Mouse (Mus musculus): ENCODE measurements at regions not wholly inside any gene's neighbourhood (a gene's known extent, or its start where the extent isn't known, plus 50 kb on each side); places are given as distances from the start of the nearest gene placed in this dataset.

DNA sequence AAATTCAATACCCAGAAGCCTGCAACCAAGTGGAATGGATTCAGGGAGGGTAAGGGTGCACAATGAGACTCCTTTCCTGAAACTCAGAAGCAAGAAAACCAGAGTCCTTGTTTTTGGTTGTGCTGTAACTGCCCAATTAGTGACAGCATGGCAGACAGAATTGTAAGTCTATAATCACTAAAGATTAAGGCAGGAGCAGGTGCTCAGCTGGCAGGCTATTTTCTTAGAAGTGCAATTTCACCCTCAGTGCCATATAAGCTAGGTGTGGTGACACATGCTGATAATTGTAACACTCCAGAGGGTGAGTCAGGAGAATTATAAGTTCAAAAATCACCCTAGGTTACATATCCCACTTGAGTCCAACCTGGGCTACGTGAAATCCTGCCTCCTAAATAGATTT, 714.2 kb upstream of the Nrsn1 start:
- Histone ChIP-seq H3K9me3 (replicated peaks) (no peaks in the 10 kb centered on the region), H3K27ac (no peak overlapping the region), H3K4me1 (no peaks in the 10 kb centered on the region), H3K4me3 (no peak overlapping the region), H3K27me3 (ENCODE audit: low read depth, poor library complexity, severe bottlenecking) (no peaks in the 10 kb centered on the region), H3K36me3 (no peaks in the 10 kb centered on the region)
- DNase-seq (ENCODE audit: low spot score), result no peak
- 95% methylated on average over 1 of the region's 1 CpGs for WGBS

DNA sequence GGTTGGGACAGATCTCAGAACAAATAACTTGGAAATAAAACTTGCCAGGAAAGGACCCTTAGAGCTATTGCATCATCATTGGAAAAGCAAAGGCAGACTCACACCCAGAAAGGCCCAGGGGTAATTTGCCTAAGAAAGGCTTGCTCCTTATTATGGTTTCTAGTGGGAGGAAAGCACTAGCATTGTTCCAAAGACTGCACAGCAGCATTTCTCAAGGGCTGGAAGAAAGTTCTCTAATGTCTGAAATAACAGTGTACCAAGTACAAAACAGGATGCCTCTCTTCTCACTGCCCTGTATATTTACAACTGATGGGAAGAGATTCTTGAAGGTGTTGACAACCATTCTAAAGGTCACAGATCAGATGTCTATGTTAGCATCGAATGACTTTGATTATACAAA, 713.4 kb upstream of the Nrsn1 start:
- Histone ChIP-seq H3K9me3 (replicated peaks) (no peaks in the 10 kb centered on the region), H3K4me1 (no peaks in the 10 kb centered on the region), H3K27me3 (ENCODE audit: low read depth, poor library complexity, severe bottlenecking) (no peaks in the 10 kb centered on the region), H3K36me3 (no peaks in the 10 kb centered on the region), H3K4me3 (no peak overlapping the region), H3K27ac (no peak overlapping the region)
- DNase-seq (ENCODE audit: low spot score), result no peak
- 86% methylated on average over 1 of the region's 1 CpGs for WGBS

DNA sequence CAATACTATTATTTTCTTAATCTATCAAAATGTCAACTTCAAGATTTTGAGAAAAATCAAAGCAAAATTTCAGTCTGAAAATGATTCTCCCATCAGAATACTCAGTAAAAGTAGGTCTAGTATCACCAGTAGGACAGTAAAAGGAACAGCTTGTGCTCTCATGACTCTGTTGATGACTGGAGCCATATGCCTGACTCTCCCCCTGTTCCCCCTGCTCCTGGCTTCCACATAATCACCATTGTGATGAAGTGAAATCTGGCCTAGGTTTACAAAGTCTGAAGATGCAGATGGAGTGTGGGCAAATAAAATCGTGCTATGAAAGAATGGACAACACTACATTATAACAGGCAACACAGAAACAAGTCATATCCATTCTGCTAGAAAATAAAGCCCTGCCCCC, 708.3 kb upstream of the Nrsn1 start:
- Histone ChIP-seq H3K4me3 (no peak overlapping the region), H3K9me3 (replicated peaks) (no peaks in the 10 kb centered on the region), H3K36me3 (no peaks in the 10 kb centered on the region), H3K27ac (no peak overlapping the region), H3K4me1 (no peaks in the 10 kb centered on the region), H3K27me3 (ENCODE audit: low read depth, poor library complexity, severe bottlenecking) (no peaks in the 10 kb centered on the region)
- no peak for DNase-seq (ENCODE audit: low spot score)
- 84% methylated on average over 1 of the region's 1 CpGs for WGBS

DNA sequence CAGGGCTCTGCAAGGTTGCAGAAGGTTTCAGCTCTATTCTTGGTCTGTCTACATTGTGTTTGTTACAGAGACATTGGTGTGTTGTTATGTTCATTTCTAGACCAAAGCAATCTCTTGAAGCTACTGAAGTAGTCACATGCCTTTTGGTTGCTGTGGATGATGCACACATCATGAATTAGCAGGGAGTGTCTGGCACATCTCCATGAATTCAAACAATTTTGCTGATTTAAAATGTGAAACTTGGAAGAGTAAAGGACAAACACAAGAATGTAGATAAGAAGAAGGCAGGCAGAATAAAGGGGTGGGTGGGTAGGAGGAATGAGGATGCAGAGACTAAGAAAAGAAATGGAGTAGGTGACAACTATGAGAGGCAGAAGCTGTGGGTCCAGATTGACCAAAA, 688.3 kb upstream of the Nrsn1 start:
- no peaks in the 10 kb centered on the region for H3K27me3 ChIP-seq (ENCODE audit: low read depth, poor library complexity, severe bottlenecking)
- H3K36me3 ChIP-seq, result no peaks in the 10 kb centered on the region
- H3K4me1 ChIP-seq, result 0 out of 2 replicates have a peak, but pooled peaks cover 2% of the 10 kb centered on the region
- H3K4me3 ChIP-seq, result no peak overlapping the region
- H3K9me3 ChIP-seq (replicated peaks), result no peaks in the 10 kb centered on the region
- DNase-seq (ENCODE audit: low spot score), result no peak
- no peak overlapping the region for H3K27ac ChIP-seq

DNA sequence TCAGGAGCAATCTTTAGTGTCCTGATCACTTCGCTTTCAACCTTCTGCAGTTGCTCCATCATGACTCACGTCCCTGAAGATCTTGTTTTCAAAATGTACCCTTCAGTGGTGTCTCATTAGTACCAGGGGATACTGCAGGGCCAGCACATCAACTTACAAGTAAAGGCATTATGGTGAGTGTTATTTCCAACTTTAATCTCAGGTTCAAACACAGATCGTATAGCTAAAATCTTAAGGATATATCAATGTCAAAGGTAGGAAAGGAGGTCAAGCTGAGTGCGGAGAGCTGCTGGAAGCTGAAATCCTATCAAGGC, 687.8 kb upstream of the Nrsn1 start:
- Histone ChIP-seq H3K4me1 (0 out of 2 replicates have a peak, but pooled peaks cover 2% of the 10 kb centered on the region), H3K36me3 (no peaks in the 10 kb centered on the region), H3K27me3 (ENCODE audit: low read depth, poor library complexity, severe bottlenecking) (no peaks in the 10 kb centered on the region), H3K9me3 (replicated peaks) (no peaks in the 10 kb centered on the region), H3K4me3 (no peak overlapping the region), H3K27ac (no peak overlapping the region)
- WGBS, result 86% methylated on average over 4 of the region's 4 CpGs
- no peak for DNase-seq (ENCODE audit: low spot score)

DNA sequence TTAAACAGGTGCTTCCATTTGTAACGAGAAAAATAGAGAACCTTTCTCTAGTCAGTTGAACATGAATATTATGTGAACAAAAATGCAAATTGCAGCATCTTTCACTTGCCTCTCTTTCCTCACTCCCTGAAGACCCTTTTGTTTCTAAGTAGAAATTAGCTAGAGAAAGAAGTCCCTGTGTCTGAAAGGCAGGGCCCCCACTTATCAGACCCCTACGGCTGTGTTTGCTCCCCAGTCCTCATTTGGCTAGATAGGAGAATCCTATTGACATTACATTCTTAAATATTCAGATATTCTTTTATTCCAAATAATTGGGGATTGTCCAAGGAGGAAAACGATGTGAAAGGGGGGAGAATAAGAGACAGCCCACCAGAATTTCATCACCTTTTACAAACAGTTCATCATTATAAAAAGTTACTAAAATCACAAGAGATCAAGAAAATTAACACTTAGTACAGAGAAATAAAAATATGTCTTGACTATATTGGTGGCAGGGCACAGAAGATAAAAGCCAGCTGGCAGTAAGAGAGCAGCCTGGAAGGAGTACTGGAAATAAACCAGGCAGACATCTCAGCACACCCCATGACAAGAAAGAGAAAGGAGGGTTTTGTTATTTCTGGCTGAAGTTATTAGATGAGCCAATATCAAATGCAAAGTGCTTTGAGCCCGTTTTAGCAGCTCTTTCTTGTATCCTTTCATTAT, 687.3 kb upstream of the Nrsn1 start:
- 78% methylated on average over 4 of the region's 4 CpGs for WGBS
- H3K4me1 ChIP-seq, result 0 out of 2 replicates have a peak, but pooled peaks cover 2% of the 10 kb centered on the region

DNA sequence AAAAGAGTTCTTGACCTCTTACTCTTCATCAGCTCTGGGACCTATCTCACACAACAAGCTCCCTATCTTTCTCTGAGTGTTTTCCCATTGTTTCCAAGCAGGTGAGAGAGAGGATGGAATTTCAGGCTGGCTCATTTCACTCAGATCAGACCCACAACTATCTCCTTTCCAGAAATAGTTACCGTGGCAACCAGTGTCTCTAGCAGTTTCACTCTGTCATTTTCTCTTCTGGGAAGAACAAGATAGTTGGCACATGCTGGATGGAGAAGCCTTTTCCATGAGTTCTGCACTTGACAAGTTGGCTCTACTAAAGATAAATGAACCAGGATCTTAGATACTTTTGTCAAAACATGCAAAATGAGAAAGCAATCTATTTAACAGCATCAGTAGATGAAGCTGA, 667.3 kb upstream of the Nrsn1 start:
- Histone ChIP-seq H3K4me3 (no peak overlapping the region), H3K36me3 (no peaks in the 10 kb centered on the region), H3K27me3 (ENCODE audit: low read depth, poor library complexity, severe bottlenecking) (no peaks in the 10 kb centered on the region), H3K4me1 (peaks cover 14% of the 10 kb centered on the region), H3K9me3 (replicated peaks) (no peaks in the 10 kb centered on the region), H3K27ac (no peak overlapping the region)
- WGBS, result 89% methylated on average over 1 of the region's 1 CpGs
- DNase-seq (ENCODE audit: low spot score), result no peak

More for the DNA sequence above, 687.3 kb upstream of the Nrsn1 start:
- Histone ChIP-seq H3K27me3 (ENCODE audit: low read depth, poor library complexity, severe bottlenecking) (no peaks in the 10 kb centered on the region), H3K9me3 (replicated peaks) (no peaks in the 10 kb centered on the region), H3K4me3 (no peak overlapping the region), H3K36me3 (no peaks in the 10 kb centered on the region), H3K27ac (no peak overlapping the region)
- DNase-seq (ENCODE audit: low spot score), result no peak

DNA sequence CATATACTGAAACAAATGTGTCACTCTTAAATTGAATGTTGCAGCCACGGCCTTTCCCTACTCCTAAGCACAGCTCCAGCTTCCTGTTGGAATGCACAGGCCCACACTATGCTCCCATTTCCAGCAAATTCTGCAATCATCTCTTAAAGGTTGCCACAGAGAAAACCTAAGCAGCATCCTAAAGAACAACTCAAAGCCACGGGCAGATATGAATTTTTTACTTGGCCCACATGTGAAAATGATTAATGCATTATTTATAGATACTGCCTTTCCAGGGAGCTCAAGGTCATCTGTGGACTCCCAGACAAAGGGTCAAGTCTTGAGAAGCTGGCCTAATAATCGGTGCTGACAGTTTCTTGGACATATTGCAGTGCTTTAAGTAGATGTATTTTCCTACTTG, 663.5 kb upstream of the Nrsn1 start:
- Histone ChIP-seq H3K36me3 (no peaks in the 10 kb centered on the region), H3K9me3 (replicated peaks) (no peaks in the 10 kb centered on the region), H3K27me3 (ENCODE audit: low read depth, poor library complexity, severe bottlenecking) (no peaks in the 10 kb centered on the region), H3K4me1 (peaks cover 21% of the 10 kb centered on the region), H3K4me3 (no peak overlapping the region), H3K27ac (peak overlapping the region; percentile 76)
- WGBS, result 36% methylated on average over 3 of the region's 3 CpGs
- no peak for DNase-seq (ENCODE audit: low spot score)

DNA sequence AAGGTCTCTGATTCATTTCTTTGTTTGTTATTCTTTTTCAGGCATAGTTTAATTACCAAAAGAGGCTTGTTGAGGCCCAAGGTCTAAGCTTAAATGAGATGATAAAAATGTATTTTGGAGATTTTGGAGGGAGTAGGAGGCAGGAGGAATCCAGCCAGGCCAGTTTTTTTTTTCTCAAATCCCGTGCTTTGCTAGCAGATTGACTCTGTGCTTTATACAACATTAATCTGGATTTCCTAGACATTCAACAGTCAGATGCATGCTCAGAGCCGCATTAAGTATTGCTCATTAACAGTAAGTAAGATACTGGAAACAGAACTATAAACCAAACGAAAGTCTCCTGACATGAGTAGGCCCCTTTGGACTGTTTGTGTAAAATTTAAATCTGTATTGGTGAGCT, 662.9 kb upstream of the Nrsn1 start:
- Histone ChIP-seq H3K4me1 (peaks cover 21% of the 10 kb centered on the region), H3K27me3 (ENCODE audit: low read depth, poor library complexity, severe bottlenecking) (no peaks in the 10 kb centered on the region), H3K4me3 (no peak overlapping the region), H3K9me3 (replicated peaks) (no peaks in the 10 kb centered on the region), H3K36me3 (no peaks in the 10 kb centered on the region), H3K27ac (peak overlapping the region; percentile 76)
- DNase-seq (ENCODE audit: low spot score), result no peak
- WGBS, result 68% methylated on average over 3 of the region's 3 CpGs

DNA sequence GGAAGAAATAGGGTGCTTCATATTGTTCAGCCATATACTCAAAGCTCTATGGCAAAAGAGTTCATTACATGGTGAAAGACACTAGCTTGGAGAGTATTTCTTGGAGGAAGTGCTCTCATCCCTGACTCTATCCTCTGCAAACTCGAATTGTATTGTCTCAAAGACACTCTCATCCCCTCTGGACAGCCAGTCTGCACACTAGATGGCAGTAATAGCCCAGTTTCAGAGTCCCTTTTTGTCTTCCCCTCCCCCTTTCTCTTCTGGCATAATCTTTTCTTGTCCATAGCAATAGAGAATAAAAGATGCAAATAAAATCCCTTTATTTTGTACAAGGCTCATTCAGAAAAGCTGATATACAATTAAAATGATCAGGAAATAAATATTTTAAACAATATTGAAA, 662.5 kb upstream of the Nrsn1 start:
- DNase-seq (ENCODE audit: low spot score), result peak; percentile 59
- 5% methylated on average over 1 of the region's 1 CpGs for WGBS

DNA sequence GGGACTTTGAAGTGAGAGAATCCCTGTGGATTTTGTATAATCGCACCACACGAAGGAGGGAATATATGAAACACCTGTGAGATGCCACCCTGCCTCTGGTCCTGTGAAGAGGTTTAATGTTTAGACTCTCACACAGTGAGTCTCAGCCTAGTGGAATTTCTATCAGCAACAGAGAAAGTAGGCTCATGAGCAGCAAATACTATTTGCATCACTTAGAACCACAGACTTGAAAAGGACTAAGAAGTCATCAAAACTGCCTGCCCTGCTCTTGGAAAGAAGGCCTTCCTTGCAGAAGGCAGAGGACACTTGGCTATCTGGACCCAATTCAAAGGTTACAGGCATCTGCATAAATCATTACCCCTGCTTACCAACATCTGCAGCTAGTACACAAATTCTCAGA, 662.1 kb upstream of the Nrsn1 start:
- H3K27ac ChIP-seq, result peak overlapping the region; percentile 50
- no peaks in the 10 kb centered on the region for H3K36me3 ChIP-seq
- no peaks in the 10 kb centered on the region for H3K27me3 ChIP-seq (ENCODE audit: low read depth, poor library complexity, severe bottlenecking)
- no peak for DNase-seq (ENCODE audit: low spot score)
- no peaks in the 10 kb centered on the region for H3K9me3 ChIP-seq (replicated peaks)
- 78% methylated on average over 2 of the region's 2 CpGs for WGBS
- H3K4me3 ChIP-seq, result no peak overlapping the region
- peaks cover 21% of the 10 kb centered on the region for H3K4me1 ChIP-seq

More for the DNA sequence above, 662.5 kb upstream of the Nrsn1 start:
- H3K9me3 ChIP-seq (replicated peaks), result no peaks in the 10 kb centered on the region
- no peak overlapping the region for H3K4me3 ChIP-seq
- H3K27ac ChIP-seq, result peak overlapping the region; percentile 76; the same call in 1 of the 2 replicates
- H3K4me1 ChIP-seq, result peaks cover 21% of the 10 kb centered on the region
- no peaks in the 10 kb centered on the region for H3K36me3 ChIP-seq
- no peaks in the 10 kb centered on the region for H3K27me3 ChIP-seq (ENCODE audit: low read depth, poor library complexity, severe bottlenecking)

DNA sequence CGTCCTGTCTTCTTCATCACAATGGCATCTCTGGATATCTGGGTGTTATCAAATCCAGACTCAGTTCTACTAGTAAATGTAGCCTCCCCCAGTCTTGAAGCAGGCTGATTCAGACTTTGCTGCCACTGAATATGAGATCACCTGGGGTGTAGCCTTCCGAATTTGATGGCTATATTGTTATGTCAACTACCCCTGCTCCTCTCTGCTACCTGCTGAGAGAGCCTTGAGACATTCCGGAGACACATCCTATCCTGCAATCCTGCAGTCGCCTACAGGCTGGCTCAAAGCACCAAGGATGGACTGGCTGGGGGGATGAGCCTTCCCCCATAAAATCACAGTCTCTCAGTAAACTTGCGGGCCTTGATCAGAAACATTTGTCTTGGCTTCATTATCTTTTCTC, 655.4 kb upstream of the Nrsn1 start:
- no peak overlapping the region for H3K4me3 ChIP-seq
- no peak overlapping the region for H3K27ac ChIP-seq
- no peak for DNase-seq (ENCODE audit: low spot score)
- H3K27me3 ChIP-seq (ENCODE audit: low read depth, poor library complexity, severe bottlenecking), result no peaks in the 10 kb centered on the region
- no peaks in the 10 kb centered on the region for H3K36me3 ChIP-seq
- no peaks in the 10 kb centered on the region for H3K4me1 ChIP-seq
- 82% methylated on average over 5 of the region's 5 CpGs for WGBS
- H3K9me3 ChIP-seq (replicated peaks), result no peaks in the 10 kb centered on the region

DNA sequence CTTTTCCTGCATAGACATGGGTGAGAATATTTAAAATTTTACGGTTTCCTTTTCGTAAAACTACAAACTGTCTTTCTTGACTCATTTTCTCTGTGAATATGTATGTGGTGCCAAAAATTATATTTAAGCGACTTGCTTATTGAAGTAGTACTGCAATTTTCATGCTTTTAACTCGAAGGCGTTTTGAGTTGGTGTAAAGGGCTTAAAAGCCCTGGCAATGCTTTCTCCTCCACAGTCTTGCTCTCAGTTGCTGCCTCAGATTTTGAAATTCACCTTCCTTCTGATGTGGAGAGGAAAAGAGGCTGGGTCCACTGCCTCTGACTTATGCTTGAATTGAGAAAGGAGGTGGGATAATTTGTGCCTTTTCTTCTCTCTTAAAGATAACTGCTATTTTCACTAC, 629.6 kb upstream of the Nrsn1 start:
- Histone ChIP-seq H3K9me3 (replicated peaks) (no peaks in the 10 kb centered on the region), H3K4me3 (no peak overlapping the region), H3K36me3 (no peaks in the 10 kb centered on the region), H3K4me1 (no peaks in the 10 kb centered on the region), H3K27me3 (ENCODE audit: low read depth, poor library complexity, severe bottlenecking) (no peaks in the 10 kb centered on the region), H3K27ac (no peak overlapping the region)
- 93% methylated on average over 5 of the region's 5 CpGs for WGBS
- no peak for DNase-seq (ENCODE audit: low spot score)

DNA sequence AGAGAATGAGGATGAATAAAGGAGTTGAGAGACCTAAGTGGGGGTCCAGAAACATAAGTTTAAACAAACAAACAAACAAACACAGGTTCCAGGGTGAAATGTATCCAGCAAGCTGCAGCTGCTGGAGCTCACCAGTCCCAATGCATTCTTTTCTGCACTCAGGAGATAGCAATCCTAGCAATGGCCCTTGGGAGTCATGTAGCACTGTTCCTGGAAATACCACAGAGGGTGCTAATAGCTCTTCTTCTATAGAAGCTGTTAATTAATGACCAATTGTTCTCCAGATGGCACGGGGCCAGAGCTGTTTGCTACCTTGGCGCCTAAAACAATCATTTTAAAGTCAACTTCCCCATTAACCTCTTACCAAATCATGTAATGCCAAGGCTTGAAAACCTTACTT, 622.8 kb upstream of the Nrsn1 start:
- Histone ChIP-seq H3K4me3 (no peak overlapping the region), H3K9me3 (replicated peaks) (no peaks in the 10 kb centered on the region), H3K36me3 (no peaks in the 10 kb centered on the region), H3K27me3 (ENCODE audit: low read depth, poor library complexity, severe bottlenecking) (no peaks in the 10 kb centered on the region), H3K27ac (no peak overlapping the region), H3K4me1 (no peaks in the 10 kb centered on the region)
- WGBS, result 44% methylated on average over 2 of the region's 2 CpGs
- DNase-seq (ENCODE audit: low spot score), result no peak

Data from limb, embryonic 10.5 days (tissue).